Mouse (Mus musculus) stomach, postnatal 0 days (tissue): ENCODE measurements around the gene Hes2.

Experiments used
- CTCF ChIP-seq: IDR thresholded peaks from 2 replicates; pipeline ENCODE4 v1.5.1; 2016; ENCODE audit warnings: antibody characterized with exemption, low read depth, mild to moderate bottlenecking, moderate library complexity
- EP300 ChIP-seq: optimal IDR thresholded peaks from 2 replicates; pipeline ENCODE3; 2016; ENCODE audit warnings: antibody characterized with exemption

GRCm38 (mm10) chr4:152140441-152140840 lies 18.2 kb upstream of the Hes2 start:
- TF ChIP-seq EP300: no peak
- TF ChIP-seq CTCF: peak; percentile 84
